Mouse (Mus musculus): Measurements from ENCODE around the gene Ankrd33b. TPM values are rescaled to one million over a fixed set of nuclear protein-coding genes. Genes with fewer than 3 reads are reported as not detected.

The Ankrd33b gene
- total and polyA plus RNA-seq, 2 experiments, result 9.1 to 13.1 TPM

- H3K9ac ChIP-seq (ENCODE audit: low read depth, low read length), result no peak overlapping the region
- H3K79me2 ChIP-seq (ENCODE audit: control insufficient read depth, insufficient read depth, low read length), result peaks cover 3% of the 10 kb centered on the region; the same call in 1 of the 2 replicates
- 66% methylated on average over 6 of the region's 6 CpGs for WGBS
- DNase-seq (ENCODE audit: extremely low read depth, low read depth, low spot score), result no peak
- TF ChIP-seq CTCF (IDR thresholded peaks at IDR 0.05; ENCODE audit: low read depth, low read length), result no peak
- no peak for TF ChIP-seq POLR2A (IDR thresholded peaks at IDR 0.05; ENCODE audit: extremely low read depth, insufficient read depth, low read length)
- no peaks in the 10 kb centered on the region for H3K27me3 ChIP-seq (ENCODE audit: control insufficient read depth, insufficient read depth, low read length)
- H3K36me3 ChIP-seq (ENCODE audit: control insufficient read depth, insufficient read depth, low read length), result peaks cover 2% of the 10 kb centered on the region; the same call in 1 of the 2 replicates
- H3K27ac ChIP-seq (replicated peaks; ENCODE audit: insufficient read depth, low read depth, low read length), result no peak overlapping the region
- H3K4me1 ChIP-seq (ENCODE audit: control insufficient read depth, insufficient read depth, low read length), result no peaks in the 10 kb centered on the region
- no peak overlapping the region for H3K4me3 ChIP-seq (ENCODE audit: insufficient read depth, low read depth, low read length)
Measured at GRCm38 (mm10) chr15:31318158-31318955, 49.2 kb downstream of the Ankrd33b start.

- 83% methylated on average over 3 of the region's 3 CpGs for WGBS
- Histone ChIP-seq H3K4me1 (ENCODE audit: control insufficient read depth, insufficient read depth, low read length) (no peaks in the 10 kb centered on the region), H3K27me3 (ENCODE audit: control insufficient read depth, insufficient read depth, low read length) (no peaks in the 10 kb centered on the region), H3K36me3 (ENCODE audit: control insufficient read depth, insufficient read depth, low read length) (peaks cover under 1% of the 10 kb centered on the region; the same call in 1 of the 2 replicates), H3K9ac (ENCODE audit: low read depth, low read length) (no peak overlapping the region), H3K4me3 (ENCODE audit: insufficient read depth, low read depth, low read length) (no peak overlapping the region), H3K79me2 (ENCODE audit: control insufficient read depth, insufficient read depth, low read length) (peaks cover 3% of the 10 kb centered on the region; the same call in 1 of the 2 replicates), H3K27ac (replicated peaks; ENCODE audit: insufficient read depth, low read depth, low read length) (no peak overlapping the region)
- no peak for DNase-seq (ENCODE audit: extremely low read depth, low read depth, low spot score)
- no peak for TF ChIP-seq CTCF (IDR thresholded peaks at IDR 0.05; ENCODE audit: low read depth, low read length)
- TF ChIP-seq POLR2A (IDR thresholded peaks at IDR 0.05; ENCODE audit: extremely low read depth, insufficient read depth, low read length), result no peak
Measured at GRCm38 (mm10) chr15:31317056-31317805, 50.3 kb downstream of the Ankrd33b start.

GRCm38 (mm10) chr15:31315630-31316231, 51.8 kb downstream of the Ankrd33b start:
- 19% methylated on average over 5 of the region's 5 CpGs for WGBS
- Histone ChIP-seq H3K4me3 (ENCODE audit: insufficient read depth, low read depth, low read length) (no peak overlapping the region), H3K9ac (ENCODE audit: low read depth, low read length) (no peak overlapping the region), H3K36me3 (ENCODE audit: control insufficient read depth, insufficient read depth, low read length) (no peaks in the 10 kb centered on the region), H3K27me3 (ENCODE audit: control insufficient read depth, insufficient read depth, low read length) (no peaks in the 10 kb centered on the region), H3K79me2 (ENCODE audit: control insufficient read depth, insufficient read depth, low read length) (0 out of 2 replicates have a peak, but pooled peaks cover 3% of the 10 kb centered on the region), H3K4me1 (ENCODE audit: control insufficient read depth, insufficient read depth, low read length) (no peaks in the 10 kb centered on the region; the same call in 1 of the 2 replicates), H3K27ac (replicated peaks; ENCODE audit: insufficient read depth, low read depth, low read length) (no peak overlapping the region)
- TF ChIP-seq CTCF (IDR thresholded peaks at IDR 0.05; ENCODE audit: low read depth, low read length) (peak; percentile 59; the same call in 1 of the 2 replicates), POLR2A (IDR thresholded peaks at IDR 0.05; ENCODE audit: extremely low read depth, insufficient read depth, low read length) (no peak)
- peak; percentile 52 for DNase-seq (ENCODE audit: extremely low read depth, low read depth, low spot score)

GRCm38 (mm10) chr15:31312001-31312400, 55.5 kb downstream of the Ankrd33b start:
- no peaks in the 10 kb centered on the region for H3K36me3 ChIP-seq (ENCODE audit: control insufficient read depth, insufficient read depth, low read length)
- no peaks in the 10 kb centered on the region for H3K27me3 ChIP-seq (ENCODE audit: control insufficient read depth, insufficient read depth, low read length)
- DNase-seq (ENCODE audit: extremely low read depth, low read depth, low spot score), result no peak
- H3K4me3 ChIP-seq (ENCODE audit: insufficient read depth, low read depth, low read length), result no peak overlapping the region
- WGBS, result 93% methylated on average over 2 of the region's 2 CpGs
- no peak for TF ChIP-seq CTCF (IDR thresholded peaks at IDR 0.05; ENCODE audit: low read depth, low read length)
- TF ChIP-seq POLR2A (IDR thresholded peaks at IDR 0.05; ENCODE audit: extremely low read depth, insufficient read depth, low read length), result no peak
- H3K79me2 ChIP-seq (ENCODE audit: control insufficient read depth, insufficient read depth, low read length), result no peaks in the 10 kb centered on the region
- H3K9ac ChIP-seq (ENCODE audit: low read depth, low read length), result no peak overlapping the region
- no peaks in the 10 kb centered on the region; the same call in 1 of the 2 replicates for H3K4me1 ChIP-seq (ENCODE audit: control insufficient read depth, insufficient read depth, low read length)
- no peak overlapping the region for H3K27ac ChIP-seq (replicated peaks; ENCODE audit: insufficient read depth, low read depth, low read length)

GRCm38 (mm10) chr15:31309526-31309925, 58.0 kb downstream of the Ankrd33b start:
- WGBS, result 77% methylated on average over 15 of the region's 15 CpGs
- Histone ChIP-seq H3K9ac (ENCODE audit: low read depth, low read length) (no peak overlapping the region), H3K36me3 (ENCODE audit: control insufficient read depth, insufficient read depth, low read length) (no peaks in the 10 kb centered on the region), H3K27me3 (ENCODE audit: control insufficient read depth, insufficient read depth, low read length) (no peaks in the 10 kb centered on the region), H3K4me1 (ENCODE audit: control insufficient read depth, insufficient read depth, low read length) (no peaks in the 10 kb centered on the region; the same call in 1 of the 2 replicates), H3K27ac (replicated peaks; ENCODE audit: insufficient read depth, low read depth, low read length) (no peak overlapping the region), H3K4me3 (ENCODE audit: insufficient read depth, low read depth, low read length) (no peak overlapping the region), H3K79me2 (ENCODE audit: control insufficient read depth, insufficient read depth, low read length) (no peaks in the 10 kb centered on the region; the same call in 1 of the 2 replicates)
- no peak for DNase-seq (ENCODE audit: extremely low read depth, low read depth, low spot score)
- TF ChIP-seq POLR2A (IDR thresholded peaks at IDR 0.05; ENCODE audit: extremely low read depth, insufficient read depth, low read length) (no peak), CTCF (IDR thresholded peaks at IDR 0.05; ENCODE audit: low read depth, low read length) (peak; percentile 79)
